Mouse (Mus musculus) gastrocnemius, postnatal 25 days (tissue): ENCODE measurements around the gene Togaram1. TPM values are rescaled to one million over a fixed set of nuclear protein-coding genes. Genes with fewer than 3 reads are reported as not detected.

Source experiments
- DNase-seq: peaks from one replicate; pipeline ENCODE4 v3.0.0; 2022
- long read RNA-seq, 2 experiments: library from polyadenylated mRNA; stranded (forward); transcript quantifications; one replicate each; pipeline ENCODE4 v2.0.0; 2021
- total RNA-seq, 2 experiments: library from RNA; stranded (reverse); gene quantifications; 1 replicate in 1 of 2; 2 replicates in 1 of 2; pipeline ENCODE4 v1.2.3; 2021

Gene Togaram1
- 1 to 10 TPM; 7.3 to 8.3 TPM for total RNA-seq
- long read RNA-seq, experiment 1: 0 reads
- long read RNA-seq, experiment 2, partial matches to known transcripts: 1 of 1 reads
- long read RNA-seq, experiment 2, other reads (novel, unspliced or antisense): 0 of 1 reads

- peak; percentile 98 for DNase-seq
These were observed at the start of gene Togaram1, which contains the start of gene Klhl28 for GRCm38 (mm10) chr12:64965124-64966026. Gene Togaram1 (plus strand): TSS chr12:64965804. Gene Klhl28 (minus strand): TSS chr12:64965534.

DNA sequence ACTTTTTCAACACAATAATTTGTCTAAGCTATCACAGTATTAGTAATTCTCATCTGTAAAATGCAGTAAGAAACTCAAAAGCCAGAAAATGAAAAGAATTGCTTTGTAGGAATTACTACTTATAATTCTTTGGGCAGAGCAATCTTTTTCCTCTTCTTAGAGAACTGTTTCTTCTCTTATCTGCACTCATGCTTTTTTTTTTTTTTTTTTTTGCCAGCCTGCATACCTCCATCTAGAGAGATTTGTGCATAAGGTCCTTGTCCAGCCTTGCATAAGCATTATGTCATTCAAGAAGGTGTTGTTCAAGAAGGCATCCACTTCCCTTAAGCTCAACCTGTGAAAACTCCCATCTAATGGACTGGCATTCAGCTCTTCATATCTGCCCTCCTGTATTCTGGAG, 48.9 kb upstream of the Togaram1 start:
- DNase-seq: no peak

GRCm38 (mm10) chr12:64917578-64918471, 47.8 kb upstream of the Togaram1 start, which contains the start of gene Gm527:
Gene Gm527 (plus strand): TSS chr12:64917906.
- DNase-seq: peak; percentile 96

GRCm38 (mm10) chr12:64937493-64937892, 28.1 kb upstream of the Togaram1 start:
- DNase-seq: no peak

- no peak for DNase-seq
These were observed 1.0 kb upstream of the Togaram1 start for GRCm38 (mm10) chr12:64964560-64964959.

GRCm38 (mm10) chr12:64966101-64966631, 562 bp downstream of the Togaram1 start:
- peak; percentile 29 for DNase-seq

GRCm38 (mm10) chr12:64966652-64967435, 1.2 kb downstream of the Togaram1 start:
- no peak for DNase-seq

- DNase-seq: no peak
These were observed 1.9 kb downstream of the Togaram1 start for GRCm38 (mm10) chr12:64967470-64967869.

DNA sequence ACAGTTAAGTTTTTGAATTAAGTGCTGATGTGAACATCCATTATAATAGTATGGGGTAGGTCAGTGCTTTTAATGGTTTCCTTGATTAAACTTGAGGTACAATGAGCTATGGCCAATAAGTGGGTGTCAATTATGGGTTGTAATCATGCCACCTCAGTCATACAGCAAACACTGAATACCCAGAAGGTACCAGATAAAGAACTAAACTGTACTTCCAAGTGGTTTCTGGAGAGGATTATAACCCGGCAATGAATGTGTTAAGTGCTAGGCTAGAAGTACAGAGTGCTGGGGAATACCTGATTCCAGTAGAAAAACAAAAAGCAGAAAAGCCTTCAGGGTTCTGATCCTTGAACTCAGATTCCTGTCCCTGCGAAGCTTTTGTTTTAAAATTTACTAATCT, 2.5 kb downstream of the Togaram1 start:
- DNase-seq: no peak

- no peak for DNase-seq
These were observed 5.8 kb downstream of the Togaram1 start for GRCm38 (mm10) chr12:64971399-64971798.

- DNase-seq: no peak
These were observed 6.5 kb downstream of the Togaram1 start for GRCm38 (mm10) chr12:64972063-64972462.

DNA sequence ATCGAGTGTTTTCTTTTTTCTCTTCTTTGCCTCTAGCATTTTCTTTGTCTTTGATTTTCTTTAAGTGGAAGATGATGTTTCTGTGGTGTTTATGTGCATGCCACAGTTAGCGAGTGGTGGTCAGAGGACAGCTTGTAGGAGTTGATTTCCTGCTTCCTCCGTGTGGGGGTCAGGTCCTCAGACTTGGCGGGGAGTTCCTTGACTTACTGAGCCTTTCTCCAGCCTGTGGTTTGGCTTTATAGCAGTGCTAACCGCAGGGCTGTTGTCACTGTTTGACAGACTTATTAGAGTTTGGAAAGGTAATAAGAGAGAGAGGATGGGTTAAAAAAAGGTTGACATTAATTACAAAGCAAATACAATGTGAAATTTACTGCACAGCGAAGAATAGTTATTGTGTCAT, 10.0 kb downstream of the Togaram1 start:
- DNase-seq: no peak

- DNase-seq: no peak
These were observed 10.6 kb downstream of the Togaram1 start for GRCm38 (mm10) chr12:64976191-64976590.

DNA sequence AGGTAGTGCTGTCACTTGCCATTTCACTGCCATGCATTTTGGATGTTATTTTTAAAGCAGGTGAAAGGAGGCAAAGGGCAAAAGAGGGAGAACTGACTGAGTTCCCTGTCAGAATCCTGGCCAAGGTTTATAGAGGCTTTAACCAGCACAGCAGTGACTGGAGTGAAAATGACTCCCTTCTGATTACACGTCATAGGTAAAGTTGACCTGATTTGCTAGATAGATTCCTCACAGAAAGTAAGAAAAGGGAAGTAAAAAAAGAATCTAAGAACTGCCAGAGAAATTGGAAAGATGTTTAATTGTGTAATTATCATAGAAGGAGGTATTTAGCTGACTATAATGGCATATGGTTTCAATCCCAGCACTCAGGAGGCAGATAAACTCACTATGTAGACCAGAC, 11.9 kb downstream of the Togaram1 start:
- DNase-seq: no peak

DNA sequence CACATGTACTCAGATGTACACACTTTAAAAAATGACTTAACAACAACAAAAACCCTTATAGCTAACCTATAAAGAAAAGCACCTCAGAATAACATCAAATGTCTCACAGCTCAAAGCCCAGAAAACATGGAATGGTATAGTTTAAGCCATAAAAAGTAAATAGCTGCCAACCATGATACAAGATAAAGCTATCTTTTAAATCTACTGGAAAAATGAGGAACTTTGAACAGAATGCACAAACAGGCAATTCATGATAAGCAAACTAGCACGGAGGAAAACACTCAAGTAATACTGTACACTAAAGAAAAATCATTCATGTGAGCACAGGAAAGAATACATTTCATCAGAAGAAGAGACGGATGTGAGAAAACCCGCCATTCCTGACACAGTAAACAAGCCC, 42.1 kb downstream of the Togaram1 start:
- no peak for DNase-seq

DNA sequence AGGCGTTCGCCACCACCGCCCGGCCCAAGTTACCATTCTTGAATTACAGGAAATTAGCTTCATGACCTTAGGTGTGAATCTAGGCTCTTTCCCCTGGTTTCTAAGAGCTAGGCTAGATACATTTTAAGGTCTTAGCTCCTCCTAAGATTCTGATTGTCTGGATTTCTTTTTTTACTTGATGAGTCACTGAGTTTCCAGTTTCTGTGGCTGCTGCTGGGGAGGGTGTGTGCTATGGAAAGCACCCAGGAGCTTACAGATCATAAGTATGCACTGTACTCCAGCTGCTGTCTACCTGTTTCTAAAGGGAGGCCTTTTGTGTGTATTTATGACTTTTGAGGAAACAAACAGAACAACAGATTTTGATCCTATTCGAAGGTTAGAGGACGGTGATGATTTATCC, 57.2 kb downstream of the Togaram1 start:
- DNase-seq: no peak

- no peak for DNase-seq
These were observed 70.2 kb downstream of the Togaram1 start for GRCm38 (mm10) chr12:65035839-65036189.

GRCm38 (mm10) chr12:65036190-65036870, 70.7 kb downstream of the Togaram1 start, which contains the start of gene Prpf39:
Gene Prpf39 (plus strand): TSS chr12:65036333.
- peak; percentile 90 for DNase-seq

GRCm38 (mm10) chr12:65036892-65037545, 71.4 kb downstream of the Togaram1 start:
- DNase-seq: no peak

DNA sequence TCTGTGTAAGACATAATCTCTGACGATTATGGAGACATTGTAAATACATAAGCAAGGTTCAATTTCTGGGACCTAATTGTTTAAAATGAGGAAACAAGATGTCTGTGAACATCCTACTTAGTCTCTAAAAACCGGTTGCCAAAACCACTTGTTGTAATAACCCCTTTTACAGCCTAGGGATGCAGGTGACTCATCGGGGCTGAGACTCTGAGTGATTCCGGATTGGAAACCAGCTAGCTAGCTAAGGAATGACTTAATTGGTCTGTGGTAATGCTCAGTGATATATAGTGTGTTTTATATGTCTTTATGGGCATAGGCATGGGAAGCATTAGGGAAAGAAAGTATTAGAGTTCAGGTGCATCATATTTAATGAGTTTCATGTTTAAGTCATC, 71.9 kb downstream of the Togaram1 start:
- no peak for DNase-seq
